Mouse (Mus musculus) erythroblast, adult 5-6 weeks (primary cell): ENCODE measurements around the gene Lpcat3. TPM values are rescaled to one million over a fixed set of nuclear protein-coding genes. Genes with fewer than 3 reads are reported as not detected.

Source experiments
- total RNA-seq, 2 experiments: library from RNA; stranded (forward) in 1 of 2; stranded (reverse) in 1 of 2; fragments of 150-400 nt in 1 of 2; fragments of 200-764, 138-1000 nt in 1 of 2; gene quantifications; 2 replicates each; pipeline versions ENCODE4 v1.2.3 to v1.2.4; 2015 to 2017; ENCODE audit warnings: low replicate concordance in 2 of 2

The Lpcat3 gene
- total RNA-seq, 2 experiments from 2014 or later = 135 to 141 TPM

Other genes with a start within 250 kb of the Lpcat3 start
- gene Pex5, start 248.0 kb upstream of the Lpcat3 start, total RNA-seq (2015; ENCODE audit: low replicate concordance) = 3.8 TPM in 2 replicates
- 5.2 and 7.0 TPM in 2 replicates for gene Pex5, start 248.0 kb upstream of the Lpcat3 start, total RNA-seq (2017; ENCODE audit: low replicate concordance)
- 5.0 TPM in 2 replicates for gene Clstn3, start 198.2 kb upstream of the Lpcat3 start, total RNA-seq (2015; ENCODE audit: low replicate concordance)
- gene Clstn3, start 198.2 kb upstream of the Lpcat3 start, total RNA-seq (2017; ENCODE audit: low replicate concordance) = 2.3 and 4.6 TPM in 2 replicates
- 0.38 and 2.1 TPM in 2 replicates for gene C1rl, start 169.9 kb upstream of the Lpcat3 start, total RNA-seq (2015; ENCODE audit: low replicate concordance)
- 2.7 and 3.6 TPM in 2 replicates for gene C1rl, start 169.9 kb upstream of the Lpcat3 start, total RNA-seq (2017; ENCODE audit: low replicate concordance)
- 0.84 TPM in 1 of 2 replicates, not detected in the other for gene C1ra, start 150.6 kb upstream of the Lpcat3 start, total RNA-seq (2015; ENCODE audit: low replicate concordance)
- 2.5 TPM in 1 of 2 replicates, not detected in the other for gene C1ra, start 150.6 kb upstream of the Lpcat3 start, total RNA-seq (2017; ENCODE audit: low replicate concordance)
- not detected in 2 replicates for gene C1s1, start 120.7 kb upstream of the Lpcat3 start, total RNA-seq (2015; ENCODE audit: low replicate concordance)
- gene C1s1, start 120.7 kb upstream of the Lpcat3 start, total RNA-seq (2017; ENCODE audit: low replicate concordance) = 0.77 TPM in 1 of 2 replicates, not detected in the other
- gene C1rb, start 92.7 kb upstream of the Lpcat3 start, total RNA-seq (2015; ENCODE audit: low replicate concordance) = 0.96 TPM in 1 of 2 replicates, not detected in the other
- 0.09 TPM in 1 of 2 replicates, not detected in the other for gene C1rb, start 92.7 kb upstream of the Lpcat3 start, total RNA-seq (2017; ENCODE audit: low replicate concordance)
- not detected in 2 replicates for gene C1s2, start 26.9 kb upstream of the Lpcat3 start, total RNA-seq (2015; ENCODE audit: low replicate concordance)
- gene C1s2, start 26.9 kb upstream of the Lpcat3 start, total RNA-seq (2017; ENCODE audit: low replicate concordance) = not detected in 2 replicates
- 65.1 and 66.0 TPM in 2 replicates for gene Emg1, start 49.2 kb downstream of the Lpcat3 start, total RNA-seq (2015; ENCODE audit: low replicate concordance)
- 35.8 and 37.2 TPM in 2 replicates for gene Emg1, start 49.2 kb downstream of the Lpcat3 start, total RNA-seq (2017; ENCODE audit: low replicate concordance)
- gene Phb2, start 49.3 kb downstream of the Lpcat3 start, total RNA-seq (2015; ENCODE audit: low replicate concordance) = 44.2 and 79.4 TPM in 2 replicates
- 70.3 and 70.7 TPM in 2 replicates for gene Phb2, start 49.3 kb downstream of the Lpcat3 start, total RNA-seq (2017; ENCODE audit: low replicate concordance)
- gene Ptpn6, start 75.7 kb downstream of the Lpcat3 start, total RNA-seq (2015; ENCODE audit: low replicate concordance) = 57.8 and 60.2 TPM in 2 replicates
- 142 and 156 TPM in 2 replicates for gene Ptpn6, start 75.7 kb downstream of the Lpcat3 start, total RNA-seq (2017; ENCODE audit: low replicate concordance)
- gene Grcc10, start 78.3 kb downstream of the Lpcat3 start, total RNA-seq (2015; ENCODE audit: low replicate concordance) = 33.6 and 64.9 TPM in 2 replicates
- 7.5 and 16.9 TPM in 2 replicates for gene Grcc10, start 78.3 kb downstream of the Lpcat3 start, total RNA-seq (2017; ENCODE audit: low replicate concordance)
- not detected in 2 replicates for gene Gm45234, start 93.0 kb downstream of the Lpcat3 start, total RNA-seq (2015; ENCODE audit: low replicate concordance)
- gene Gm45234, start 93.0 kb downstream of the Lpcat3 start, total RNA-seq (2017; ENCODE audit: low replicate concordance) = 0.56 TPM in 1 of 2 replicates, not detected in the other
- 10.0 and 11.7 TPM in 2 replicates for gene Atn1, start 93.5 kb downstream of the Lpcat3 start, total RNA-seq (2015; ENCODE audit: low replicate concordance)
- gene Atn1, start 93.5 kb downstream of the Lpcat3 start, total RNA-seq (2017; ENCODE audit: low replicate concordance) = 0.94 and 2.0 TPM in 2 replicates
- gene Eno2, start 106.6 kb downstream of the Lpcat3 start, total RNA-seq (2015; ENCODE audit: low replicate concordance) = not detected in 2 replicates
- gene Eno2, start 106.6 kb downstream of the Lpcat3 start, total RNA-seq (2017; ENCODE audit: low replicate concordance) = not detected in 2 replicates
- not detected in 2 replicates for gene Lrrc23, start 116.7 kb downstream of the Lpcat3 start, total RNA-seq (2015; ENCODE audit: low replicate concordance)
- gene Lrrc23, start 116.7 kb downstream of the Lpcat3 start, total RNA-seq (2017; ENCODE audit: low replicate concordance) = not detected in 2 replicates
- gene Spsb2, start 145.6 kb downstream of the Lpcat3 start, total RNA-seq (2015; ENCODE audit: low replicate concordance) = 0.58 TPM in 1 of 2 replicates, not detected in the other
- 2.6 and 4.3 TPM in 2 replicates for gene Spsb2, start 145.6 kb downstream of the Lpcat3 start, total RNA-seq (2017; ENCODE audit: low replicate concordance)
- 37.3 and 44.3 TPM in 2 replicates for gene Tpi1, start 151.3 kb downstream of the Lpcat3 start, total RNA-seq (2015; ENCODE audit: low replicate concordance)
- gene Tpi1, start 151.3 kb downstream of the Lpcat3 start, total RNA-seq (2017; ENCODE audit: low replicate concordance) = 30.0 and 31.0 TPM in 2 replicates
- gene Usp5, start 166.5 kb downstream of the Lpcat3 start, total RNA-seq (2015; ENCODE audit: low replicate concordance) = 10.0 and 34.6 TPM in 2 replicates
- gene Usp5, start 166.5 kb downstream of the Lpcat3 start, total RNA-seq (2017; ENCODE audit: low replicate concordance) = 22.0 and 29.6 TPM in 2 replicates
- 65.8 and 68.0 TPM in 2 replicates for gene Cdca3, start 166.5 kb downstream of the Lpcat3 start, total RNA-seq (2015; ENCODE audit: low replicate concordance)
- 58.5 and 73.8 TPM in 2 replicates for gene Cdca3, start 166.5 kb downstream of the Lpcat3 start, total RNA-seq (2017; ENCODE audit: low replicate concordance)
- not detected in 2 replicates for gene Gnb3, start 177.2 kb downstream of the Lpcat3 start, total RNA-seq (2015; ENCODE audit: low replicate concordance)
- not detected in 2 replicates for gene Gnb3, start 177.2 kb downstream of the Lpcat3 start, total RNA-seq (2017; ENCODE audit: low replicate concordance)
- gene P3h3, start 194.7 kb downstream of the Lpcat3 start, total RNA-seq (2015; ENCODE audit: low replicate concordance) = not detected in 2 replicates
- gene P3h3, start 194.7 kb downstream of the Lpcat3 start, total RNA-seq (2017; ENCODE audit: low replicate concordance) = 1.1 and 1.2 TPM in 2 replicates
- gene Gpr162, start 201.0 kb downstream of the Lpcat3 start, total RNA-seq (2015; ENCODE audit: low replicate concordance) = not detected in 2 replicates
- not detected in 2 replicates for gene Gpr162, start 201.0 kb downstream of the Lpcat3 start, total RNA-seq (2017; ENCODE audit: low replicate concordance)
- 6.3 and 6.9 TPM in 2 replicates for gene Cd4, start 225.2 kb downstream of the Lpcat3 start, total RNA-seq (2015; ENCODE audit: low replicate concordance)
- 0.70 and 0.94 TPM in 2 replicates for gene Cd4, start 225.2 kb downstream of the Lpcat3 start, total RNA-seq (2017; ENCODE audit: low replicate concordance)
- 1.0 and 2.7 TPM in 2 replicates for gene Lag3, start 248.7 kb downstream of the Lpcat3 start, total RNA-seq (2015; ENCODE audit: low replicate concordance)
- gene Lag3, start 248.7 kb downstream of the Lpcat3 start, total RNA-seq (2017; ENCODE audit: low replicate concordance) = 0.51 TPM in 1 of 2 replicates, not detected in the other